Mouse (Mus musculus) lung, adult 2 months (tissue): ENCODE measurements at regions not wholly inside any gene's neighbourhood (a gene's known extent, or its start where the extent isn't known, plus 50 kb on each side); places are given as distances from the start of the nearest gene placed in this dataset.

ENCODE experiments used
- CTCF ChIP-seq: fragments of 200-500 bp; IDR thresholded peaks from 2 replicates; pipeline ENCODE4 v1.5.1; 2011; ENCODE audit warnings: mild to moderate bottlenecking, low read length, control low read depth; ENCODE audit not compliant: insufficient read depth
- POLR2A ChIP-seq: fragments of 200-500 bp; IDR thresholded peaks from 2 replicates; pipeline ENCODE4 v1.6.1; 2011; ENCODE audit warnings: low read depth, mild to moderate bottlenecking, control low read depth, low read length, borderline replicate concordance; ENCODE audit errors: extremely low read depth

DNA sequence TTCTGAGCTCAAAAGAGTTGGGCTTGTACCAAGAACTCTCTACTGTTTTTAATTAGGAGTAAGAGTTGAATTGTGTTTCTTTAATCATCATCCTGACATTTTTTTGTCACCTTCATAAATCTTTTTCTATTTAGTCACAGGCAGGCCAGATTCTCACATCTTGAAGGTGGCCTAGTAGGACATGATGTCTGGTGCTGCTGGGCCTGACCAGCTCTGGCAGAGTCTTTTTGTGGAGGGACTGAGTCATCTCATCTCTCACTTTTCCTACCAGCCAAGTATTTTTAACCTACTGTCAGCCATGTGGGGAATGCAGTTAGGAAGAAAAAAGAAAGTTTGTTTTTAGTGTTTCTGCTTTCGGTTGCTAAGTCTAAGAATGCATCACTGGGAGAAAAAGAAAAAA, 506.7 kb upstream of the Tbl1xr1 start:
- TF ChIP-seq POLR2A (no peak), CTCF (no peak)
